Mouse (Mus musculus) stomach, embryonic 14.5 days (tissue): ENCODE data around the gene Kcnip1. TPM values are rescaled to one million over a fixed set of nuclear protein-coding genes. Genes with fewer than 3 reads are reported as not detected.
A peak's percentile ranks its signal among the peaks of the same experiment; 100 is the strongest.

Source experiments
- ATAC-seq: fragments of 200-750 bp; cut with Nextera tagmentation; 2 replicates; pipeline ENCODE4 v1.8.0; 2017; ENCODE audit warnings: low read depth, moderate TSS enrichment; ENCODE audit not compliant: insufficient number of reproducible peaks, insufficient read depth, low FRiP score
- H3K27ac ChIP-seq: fragments of 300-500 bp; sonication (generic); 2 replicates; pipeline ENCODE4 v1.5.1; 2014; ENCODE audit warnings: mild to moderate bottlenecking, low read length, moderate library complexity, mixed read lengths
- H3K27me3 ChIP-seq: fragments of 300-500 bp; sonication (generic); 2 replicates; pipeline ENCODE4 v1.6.1; 2014; ENCODE audit warnings: low read length, control low read depth, mixed read lengths; ENCODE audit not compliant: control insufficient read depth, insufficient read depth
- H3K36me3 ChIP-seq: fragments of 300-500 bp; sonication (generic); 2 replicates; pipeline ENCODE4 v1.6.1; 2014; ENCODE audit warnings: mild to moderate bottlenecking, control low read depth, low read length, moderate library complexity, mixed read lengths; ENCODE audit not compliant: control insufficient read depth, insufficient read depth
- H3K4me1 ChIP-seq: fragments of 300-500 bp; sonication (generic); 2 replicates; pipeline ENCODE4 v1.6.1; 2014; ENCODE audit warnings: low read length, control low read depth, mixed read lengths; ENCODE audit not compliant: control insufficient read depth, insufficient read depth
- H3K4me2 ChIP-seq: fragments of 300-500 bp; sonication (generic); replicated peaks from 2 replicates; pipeline ENCODE4 v1.6.1; 2014; ENCODE audit warnings: low read depth, low read length, control low read depth
- H3K4me3 ChIP-seq: fragments of 300-500 bp; sonication (generic); 2 replicates; pipeline ENCODE4 v1.5.1; 2014; ENCODE audit warnings: low read depth, low read length, control low read depth
- H3K9ac ChIP-seq: fragments of 300-500 bp; sonication (generic); replicated peaks from 2 replicates; pipeline ENCODE4 v1.6.1; 2014; ENCODE audit warnings: low read depth, mild to moderate bottlenecking, control low read depth, low read length, moderate library complexity, mixed read lengths
- H3K9me3 ChIP-seq: fragments of 300-500 bp; sonication (generic); 2 replicates; pipeline ENCODE4 v1.6.1; 2016; ENCODE audit warnings: low read depth, low read length, control low read depth; ENCODE audit not compliant: control insufficient read depth
- WGBS: fragments of 180-500 bp; shearing (Covaris S2); extraction: QIAGEN DNeasy Blood & Tissue Kit; methylation state at CpG from one replicate; pipeline ENCODE4 v1.1.7; 2014; 5-methylcytosine and 5-hydroxymethylcytosine counted together
- polyA plus RNA-seq: library from polyadenylated mRNA; unstranded; fragments of >200 nt; fragmentation: Nextera tagmentation; extraction: Ambion mirVana; gene quantifications from 2 replicates; pipeline ENCODE4 v1.2.1, GENCODE M21; 2014

The Kcnip1 gene
- polyA plus RNA-seq, 1 experiment from 2014 or later = 11.1 TPM

- Histone ChIP-seq H3K9me3 (no peaks in the 10 kb centered on the region), H3K9ac (no peak overlapping the region), H3K4me3 (no peak overlapping the region), H3K27me3 (no peaks in the 10 kb centered on the region), H3K27ac (no peak overlapping the region), H3K4me1 (peaks cover 13% of the 10 kb centered on the region), H3K4me2 (no peak overlapping the region), H3K36me3 (no peaks in the 10 kb centered on the region)
- WGBS = 87% methylated on average over 3 of the region's 3 CpGs
- ATAC-seq = no peak
These were observed 247.1 kb downstream of the Kcnip1 start for GRCm38 (mm10) chr11:33745821-33746329.

- Histone ChIP-seq H3K4me1 (peaks cover 13% of the 10 kb centered on the region), H3K27me3 (no peaks in the 10 kb centered on the region), H3K4me3 (no peak overlapping the region), H3K9ac (no peak overlapping the region), H3K36me3 (no peaks in the 10 kb centered on the region), H3K27ac (no peak overlapping the region), H3K4me2 (no peak overlapping the region), H3K9me3 (no peaks in the 10 kb centered on the region)
- ATAC-seq = peak; percentile 91
- 19% methylated on average over 7 of the region's 7 CpGs for WGBS
These were observed 248.5 kb downstream of the Kcnip1 start for GRCm38 (mm10) chr11:33744429-33744828.

GRCm38 (mm10) chr11:33740187-33740586 is 252.8 kb downstream of the Kcnip1 start:
- no peak for ATAC-seq

GRCm38 (mm10) chr11:33736426-33736825 is 256.5 kb downstream of the Kcnip1 start:
- Histone ChIP-seq H3K4me2 (no peak overlapping the region), H3K9me3 (no peaks in the 10 kb centered on the region), H3K27me3 (no peaks in the 10 kb centered on the region), H3K4me1 (no peaks in the 10 kb centered on the region), H3K9ac (no peak overlapping the region), H3K27ac (no peak overlapping the region), H3K36me3 (no peaks in the 10 kb centered on the region), H3K4me3 (no peak overlapping the region)
- WGBS = 64% methylated on average over 10 of the region's 10 CpGs
- ATAC-seq = no peak

More at GRCm38 (mm10) chr11:33740187-33740586, 252.8 kb downstream of the Kcnip1 start:
- H3K4me3 ChIP-seq = no peak overlapping the region
- H3K4me1 ChIP-seq = peaks cover 9% of the 10 kb centered on the region; the same call in 1 of the 2 replicates
- no peak overlapping the region for H3K9ac ChIP-seq
- no peaks in the 10 kb centered on the region for H3K9me3 ChIP-seq
- no peak overlapping the region for H3K27ac ChIP-seq
- whole genome bisulfite sequencing = 84% methylated on average over 3 of the region's 3 CpGs
- no peaks in the 10 kb centered on the region for H3K36me3 ChIP-seq
- no peak overlapping the region for H3K4me2 ChIP-seq
- H3K27me3 ChIP-seq = no peaks in the 10 kb centered on the region

- Histone ChIP-seq H3K4me3 (no peak overlapping the region), H3K9me3 (no peaks in the 10 kb centered on the region), H3K4me2 (no peak overlapping the region), H3K27ac (no peak overlapping the region), H3K27me3 (no peaks in the 10 kb centered on the region), H3K9ac (no peak overlapping the region), H3K36me3 (no peaks in the 10 kb centered on the region), H3K4me1 (no peaks in the 10 kb centered on the region)
- WGBS = 10% methylated on average over 3 of the region's 3 CpGs
- ATAC-seq = no peak
These were observed 259.7 kb downstream of the Kcnip1 start for GRCm38 (mm10) chr11:33733269-33733668.

GRCm38 (mm10) chr11:33732358-33732757 is 260.6 kb downstream of the Kcnip1 start:
- Histone ChIP-seq H3K4me1 (no peaks in the 10 kb centered on the region), H3K36me3 (no peaks in the 10 kb centered on the region), H3K9ac (no peak overlapping the region), H3K4me3 (no peak overlapping the region), H3K9me3 (no peaks in the 10 kb centered on the region), H3K27ac (no peak overlapping the region), H3K27me3 (no peaks in the 10 kb centered on the region), H3K4me2 (no peak overlapping the region)
- no peak for ATAC-seq
- 84% methylated on average over 8 of the region's 8 CpGs for WGBS

GRCm38 (mm10) chr11:33721297-33721696 is 271.7 kb downstream of the Kcnip1 start:
- no peak for ATAC-seq
- no peaks in the 10 kb centered on the region for H3K27me3 ChIP-seq
- H3K4me3 ChIP-seq = no peak overlapping the region
- H3K36me3 ChIP-seq = no peaks in the 10 kb centered on the region
- whole genome bisulfite sequencing = 24% methylated on average over 7 of the region's 7 CpGs
- no peaks in the 10 kb centered on the region for H3K4me1 ChIP-seq
- H3K9me3 ChIP-seq = no peaks in the 10 kb centered on the region
- H3K27ac ChIP-seq = no peak overlapping the region
- no peak overlapping the region for H3K9ac ChIP-seq
- H3K4me2 ChIP-seq = no peak overlapping the region

- ATAC-seq = no peak
- H3K27ac ChIP-seq = no peak overlapping the region
- H3K36me3 ChIP-seq = no peaks in the 10 kb centered on the region
- H3K9me3 ChIP-seq = no peaks in the 10 kb centered on the region
- H3K4me2 ChIP-seq = no peak overlapping the region
- no peak overlapping the region for H3K4me3 ChIP-seq
- no peaks in the 10 kb centered on the region for H3K4me1 ChIP-seq
- H3K9ac ChIP-seq = no peak overlapping the region
- H3K27me3 ChIP-seq = no peaks in the 10 kb centered on the region
- WGBS = 25% methylated on average over 4 of the region's 4 CpGs
These were observed 286.2 kb downstream of the Kcnip1 start for GRCm38 (mm10) chr11:33706777-33707176.

- Histone ChIP-seq H3K9me3 (no peaks in the 10 kb centered on the region), H3K4me1 (no peaks in the 10 kb centered on the region), H3K36me3 (no peaks in the 10 kb centered on the region), H3K4me2 (no peak overlapping the region), H3K27me3 (no peaks in the 10 kb centered on the region), H3K9ac (no peak overlapping the region), H3K27ac (no peak overlapping the region), H3K4me3 (no peak overlapping the region)
- WGBS = 30% methylated on average over 2 of the region's 2 CpGs
- ATAC-seq = no peak
These were observed 290.9 kb downstream of the Kcnip1 start for GRCm38 (mm10) chr11:33701958-33702459.
